Mouse (Mus musculus) T-helper 1 cell (primary cell): ENCODE data around the gene Mctp2.
"Not testable (repeated sequence)": the region's sequence is repeated elsewhere in the genome, so short reads cannot be mapped to it uniquely, and the experiment has no call there.

ENCODE experiments used
- in situ Hi-C: fragments of 300-600 bp; cut with MboI, MseI; formaldehyde crosslinking; loops from one replicate; pipeline ENCODE4 v1.15.1; 2025; ENCODE audit warnings: high pct_unique_total_duplicates

Gene Mctp2

GRCm38 (mm10) chr7:72278412-72278811 lies 28.0 kb downstream of the Mctp2 start:
- in situ Hi-C loops = no loop called here

GRCm38 (mm10) chr7:72275513-72275912 lies 30.9 kb downstream of the Mctp2 start:
- in situ Hi-C loops = no loop called here

GRCm38 (mm10) chr7:72271546-72271945 lies 34.9 kb downstream of the Mctp2 start:
- in situ Hi-C loops = no loop called here

GRCm38 (mm10) chr7:72269994-72270393 lies 36.4 kb downstream of the Mctp2 start:
- in situ Hi-C loops = no loop called here

GRCm38 (mm10) chr7:72260766-72261655 lies 45.4 kb downstream of the Mctp2 start:
- in situ Hi-C loops = no loop called here

GRCm38 (mm10) chr7:72259045-72259444 lies 47.4 kb downstream of the Mctp2 start:
- in situ Hi-C loops = no loop called here

GRCm38 (mm10) chr7:72250326-72250725 lies 56.1 kb downstream of the Mctp2 start:
- in situ Hi-C loops = not testable (repeated sequence)

- in situ Hi-C loops = loop anchor here (5.0 kb wide), 1 partner anchor 106 kb away; no protein-coding TSS in a partner anchor
These were observed 65.1 kb downstream of the Mctp2 start for GRCm38 (mm10) chr7:72241269-72241668.

GRCm38 (mm10) chr7:72239782-72240493 lies 66.5 kb downstream of the Mctp2 start:
- in situ Hi-C loops = loop anchor here (5.0 kb wide), 1 partner anchor 107 kb away; no protein-coding TSS in a partner anchor

- in situ Hi-C loops = no loop called here
These were observed 67.8 kb downstream of the Mctp2 start for GRCm38 (mm10) chr7:72238575-72238974.

GRCm38 (mm10) chr7:72234433-72234998 lies 71.9 kb downstream of the Mctp2 start:
- in situ Hi-C loops = no loop called here

- in situ Hi-C loops = no loop called here
These were observed 75.1 kb downstream of the Mctp2 start for GRCm38 (mm10) chr7:72231182-72231877.

GRCm38 (mm10) chr7:72229925-72230324 lies 76.5 kb downstream of the Mctp2 start:
- in situ Hi-C loops = no loop called here

- in situ Hi-C loops = no loop called here
These were observed 82.8 kb downstream of the Mctp2 start for GRCm38 (mm10) chr7:72223558-72223957.

GRCm38 (mm10) chr7:72222532-72222931 lies 83.9 kb downstream of the Mctp2 start:
- in situ Hi-C loops = no loop called here

- in situ Hi-C loops = no loop called here
These were observed 88.4 kb downstream of the Mctp2 start for GRCm38 (mm10) chr7:72218048-72218447.

GRCm38 (mm10) chr7:72215563-72216215 lies 90.7 kb downstream of the Mctp2 start:
- in situ Hi-C loops = no loop called here

GRCm38 (mm10) chr7:72210201-72210600 lies 96.2 kb downstream of the Mctp2 start:
- in situ Hi-C loops = no loop called here

- in situ Hi-C loops = no loop called here
These were observed 97.1 kb downstream of the Mctp2 start for GRCm38 (mm10) chr7:72209296-72209695.

- in situ Hi-C loops = no loop called here
These were observed 99.6 kb downstream of the Mctp2 start for GRCm38 (mm10) chr7:72206841-72207240.

- in situ Hi-C loops = no loop called here
These were observed 110.7 kb downstream of the Mctp2 start for GRCm38 (mm10) chr7:72195709-72196108.
